Mouse (Mus musculus): ENCODE data around the gene Pnmal1.
A peak's percentile ranks its signal among the peaks of the same experiment; 100 is the strongest.

Pnmal1 gene

GRCm38 (mm10) chr7:16995345-16995744, 35.9 kb downstream of the Pnmal1 start:
- DNase-seq (ENCODE audit: low read depth): no peak

DNA sequence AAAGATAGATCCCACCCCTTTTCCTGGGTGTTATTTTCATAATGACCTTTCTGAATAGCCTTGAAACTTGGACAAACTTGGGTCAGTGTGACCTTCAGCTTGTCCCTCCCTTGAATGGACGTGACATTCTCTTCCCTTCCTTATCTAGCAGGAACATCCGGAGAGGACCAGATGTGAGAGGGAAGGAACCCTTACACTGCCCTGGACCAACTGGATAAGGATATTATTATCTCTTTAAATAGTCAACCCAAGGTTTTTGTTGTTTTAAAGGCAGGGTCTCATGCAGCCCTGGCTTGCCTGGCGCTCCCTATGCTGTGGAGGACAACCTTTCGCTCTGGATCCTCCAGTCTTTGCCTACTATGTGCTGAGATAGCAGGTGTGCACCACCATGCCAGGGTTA, 39.8 kb downstream of the Pnmal1 start:
- no peak for DNase-seq (ENCODE audit: low read depth)

- peak; percentile 88 for DNase-seq (ENCODE audit: low read depth)
These were observed 40.2 kb downstream of the Pnmal1 start for GRCm38 (mm10) chr7:16999650-17000049.

DNA sequence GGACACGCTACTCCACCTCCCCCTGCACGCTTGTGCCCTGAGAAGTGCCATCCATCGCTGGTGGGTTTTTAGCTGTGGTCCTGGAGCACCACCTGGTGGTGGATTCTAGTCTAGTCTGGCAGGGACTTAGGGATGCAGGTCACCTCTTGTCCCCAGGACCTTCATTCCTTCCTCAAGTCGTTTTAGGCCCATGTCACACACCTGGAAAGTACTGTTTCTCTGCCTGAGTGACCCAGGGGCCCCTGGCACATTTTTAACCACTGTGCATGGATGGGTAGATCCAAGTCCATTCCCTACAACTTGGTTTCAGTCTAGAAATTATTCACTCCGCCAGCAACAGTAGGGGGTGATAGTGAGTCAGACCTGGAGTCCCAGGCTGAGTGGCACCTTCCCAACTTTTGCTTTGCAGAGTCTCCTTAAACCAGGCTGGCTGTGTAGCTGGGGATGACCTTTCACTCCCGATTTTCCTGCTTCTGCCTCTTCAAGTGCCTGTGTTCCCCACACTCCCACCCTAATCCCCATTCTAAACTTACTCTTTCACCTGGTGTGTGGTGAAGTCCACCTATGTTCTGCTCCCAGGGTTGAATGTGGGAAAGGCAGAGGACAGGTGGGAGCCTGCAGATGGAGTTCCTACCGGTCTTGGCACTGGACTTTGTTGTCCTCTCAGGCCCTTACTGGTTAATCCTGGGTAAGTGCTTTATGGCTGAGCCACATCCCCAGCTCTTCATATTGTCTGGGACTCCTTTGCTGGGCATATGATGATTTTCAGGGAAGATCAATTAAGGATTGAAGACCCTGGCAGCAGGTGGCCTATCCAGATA, 43.1 kb downstream of the Pnmal1 start:
- DNase-seq (ENCODE audit: low read depth): peak; percentile 94

DNA sequence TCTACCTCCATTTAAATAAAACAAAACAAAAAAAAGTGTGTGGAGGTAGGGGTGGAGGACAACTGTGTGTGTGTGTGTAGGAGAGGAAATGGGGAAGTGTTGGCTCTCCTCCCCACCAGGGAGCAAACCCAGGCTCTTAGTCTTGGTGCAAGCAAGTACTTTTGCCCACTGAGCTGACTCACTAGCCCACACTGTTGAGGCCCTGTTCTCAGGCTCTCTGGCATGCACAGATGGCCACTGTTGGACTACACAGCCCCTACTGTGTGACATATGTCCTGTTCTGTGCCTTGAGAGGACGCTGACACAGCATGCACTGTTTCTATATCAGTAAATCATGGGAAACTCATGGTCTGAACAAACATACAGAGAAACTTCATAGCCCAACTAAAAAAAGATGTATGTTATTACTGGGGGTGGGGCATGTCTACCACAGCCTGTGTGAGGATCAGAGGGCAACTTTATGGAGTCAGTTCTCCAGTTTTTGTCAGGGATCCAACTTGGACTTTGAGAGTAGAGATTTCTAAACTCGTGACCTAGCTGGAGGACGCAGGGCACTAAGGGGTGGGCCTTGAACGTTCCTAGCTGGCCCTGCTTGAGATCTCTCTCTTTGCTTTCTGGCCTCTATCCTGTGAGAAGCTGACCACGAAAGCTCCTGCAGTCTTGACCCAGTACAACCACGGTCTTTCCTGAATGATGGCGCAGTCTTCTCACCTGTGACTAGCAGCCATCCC, 43.9 kb downstream of the Pnmal1 start:
- no peak for DNase-seq (ENCODE audit: low read depth)

DNA sequence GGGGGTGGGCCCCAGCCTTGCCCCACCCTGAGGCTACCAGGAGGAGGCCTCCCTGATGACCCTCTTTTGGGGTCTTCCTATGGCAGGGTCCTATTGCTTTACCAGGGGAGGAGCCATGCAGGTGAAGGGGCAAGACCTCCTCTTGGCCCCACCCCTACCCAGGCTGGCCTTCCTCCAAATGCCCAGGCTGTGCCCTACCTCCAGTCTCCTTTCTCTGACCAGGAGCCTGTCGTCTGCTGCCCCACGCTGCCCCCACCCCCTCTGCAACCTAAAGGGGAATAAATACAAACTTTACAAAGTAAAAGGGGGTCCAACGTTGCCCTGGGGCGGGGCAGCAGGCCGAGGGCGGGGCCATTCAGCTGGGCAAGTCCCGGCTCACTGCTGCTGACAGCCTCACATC, 45.2 kb downstream of the Pnmal1 start:
- no peak for DNase-seq (ENCODE audit: low read depth)

GRCm38 (mm10) chr7:17007300-17007699, 47.8 kb downstream of the Pnmal1 start:
- peak; percentile 66 for DNase-seq (ENCODE audit: low read depth)

- peak; percentile 61 for DNase-seq (ENCODE audit: low read depth)
These were observed 50.0 kb downstream of the Pnmal1 start for GRCm38 (mm10) chr7:17009326-17010009.

DNA sequence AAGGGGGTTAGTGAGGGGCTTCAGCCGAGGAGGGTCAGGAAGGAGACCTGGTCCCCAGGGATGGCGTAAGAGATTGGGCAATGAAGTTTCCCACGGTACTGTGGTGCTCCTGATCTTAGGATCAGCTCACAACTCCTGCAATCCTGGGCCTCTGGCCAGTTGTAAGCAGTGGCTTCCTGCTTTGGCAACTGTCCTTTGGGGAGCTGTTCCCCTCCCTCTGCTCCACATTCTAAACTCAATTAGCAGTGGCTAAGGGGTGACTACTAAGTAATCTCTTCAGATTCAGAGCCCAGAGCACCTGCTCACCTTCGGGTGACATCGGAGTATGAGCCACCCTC, 50.5 kb downstream of the Pnmal1 start:
- DNase-seq (ENCODE audit: low read depth): no peak

GRCm38 (mm10) chr7:17011909-17012590, 52.6 kb downstream of the Pnmal1 start:
- DNase-seq (ENCODE audit: low read depth): no peak
